ENCODE assay signal across 8 mouse cellular contexts in the genomic region with DNA sequence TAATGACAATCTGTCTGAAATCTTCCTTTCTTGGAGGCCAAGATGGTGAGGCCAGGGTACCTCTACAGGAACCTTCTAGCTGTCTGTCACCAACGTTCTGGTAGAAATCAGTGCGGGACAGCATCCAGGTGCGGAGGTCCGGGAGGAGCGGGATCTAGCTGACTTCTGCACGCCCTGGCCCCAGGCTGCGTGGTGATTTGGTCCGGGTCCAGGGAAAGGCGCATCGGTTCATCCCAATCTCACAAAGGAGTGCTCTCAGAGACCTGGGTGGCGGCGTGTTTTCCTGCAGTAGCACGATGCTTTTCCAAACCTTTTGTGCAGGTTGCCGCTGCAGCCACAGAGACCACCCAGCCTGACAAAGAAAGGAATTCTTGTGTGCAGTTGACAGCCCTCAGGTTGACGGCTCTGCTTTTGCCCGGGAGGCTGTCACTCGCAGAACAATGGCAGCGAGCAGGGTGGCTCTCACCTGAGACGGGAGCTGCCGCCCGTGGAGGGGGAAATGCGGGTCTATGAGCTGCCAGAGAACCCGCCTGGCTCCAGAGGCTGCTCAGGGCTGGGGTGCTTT. TPM values are rescaled to one million over a fixed set of nuclear protein-coding genes. Genes with fewer than 3 reads are reported as not detected.
DNase-seq lines count a peak whose midpoint lies in the region; ATAC-seq and TF ChIP-seq lines count a peak whose summit lies in the region.

No protein-coding gene starts in this region.

- H3K4me3 ChIP-seq in testis, adult 2 months (ENCODE audit: control insufficient read depth, low read depth, low read length), result peak overlapping the region; percentile 24
- H3K4me3 ChIP-seq in intestine, embryonic 15.5 days (replicated peaks), result peak overlapping the region; percentile 24; the same call in 1 of the 2 replicates
- peak overlapping the region; percentile 14; the same call in 1 of the 2 replicates for H3K4me3 ChIP-seq in olfactory bulb, adult 2 months (ENCODE audit: insufficient read depth, low read depth, low read length)

- intact Hi-C loops in gastrocnemius, postnatal 14 days (cut with DNase I; ENCODE audit: low total_unique reads), result loop anchor here (10.0 kb wide), 1 partner anchor 142 kb away; the partner anchor contains the start of gene Foxe1

- no peaks in the 10 kb centered on the region for H3K9me3 ChIP-seq in intestine, embryonic 15.5 days

- no peak for TF ChIP-seq CTCF in testis, adult 2 months (IDR thresholded peaks at IDR 0.05; ENCODE audit: control insufficient read depth, insufficient read depth, insufficient replicate concordance, low read depth, low read length)
- no peak for TF ChIP-seq CTCF in olfactory bulb, adult 2 months (IDR thresholded peaks at IDR 0.05; ENCODE audit: insufficient read depth, low read depth, low read length)

- H3K27me3 ChIP-seq in testis, adult 2 months (ENCODE audit: control insufficient read depth, insufficient read depth, low read length), result no peaks in the 10 kb centered on the region
- peaks cover 5% of the 10 kb centered on the region; the same call in 1 of the 2 replicates for H3K27me3 ChIP-seq in intestine, embryonic 15.5 days (replicated peaks)

- ATAC-seq in intestine, embryonic 15.5 days, result peak; percentile 43; the same call in 1 of the 2 replicates

- WGBS in intestine, embryonic 15.5 days, result 12% methylated on average over 23 of the region's 23 CpGs
- 6% methylated on average over 23 of the region's 23 CpGs for WGBS in olfactory bulb, adult 2 months

- peaks cover 2% of the 10 kb centered on the region; the same call in 1 of the 2 replicates for H3K4me1 ChIP-seq in testis, adult 2 months (ENCODE audit: control insufficient read depth, insufficient read depth, low read length)
- peaks cover 7% of the 10 kb centered on the region for H3K4me1 ChIP-seq in intestine, embryonic 15.5 days (replicated peaks)
- peaks cover 5% of the 10 kb centered on the region for H3K4me1 ChIP-seq in olfactory bulb, adult 2 months (ENCODE audit: control insufficient read depth, insufficient read depth, low read length)

- H3K9ac ChIP-seq in intestine, embryonic 15.5 days, result peak overlapping the region; percentile 20; the same call in 1 of the 2 replicates

- peak; percentile 9 for DNase-seq in gastrocnemius, postnatal 14 days
- no peak for DNase-seq in gastrocnemius, postnatal 4 days (ENCODE audit: low spot score in 2 of 2)
- no peak for DNase-seq in testis, postnatal 14 days (ENCODE audit: low spot score)
- no peak for DNase-seq in urinary bladder, postnatal 25 days (ENCODE audit: low spot score)
- no peak for DNase-seq in c-Kit-positive CD71-positive TER-119-positive erythroid progenitor cells, embryonic 14.5 days (ENCODE audit: low spot score)

- H3K36me3 ChIP-seq in testis, adult 2 months (ENCODE audit: control insufficient read depth, insufficient read depth, low read length), result no peaks in the 10 kb centered on the region
- no peaks in the 10 kb centered on the region for H3K36me3 ChIP-seq in intestine, embryonic 15.5 days

- TF ChIP-seq POLR2A in testis, adult 2 months (IDR thresholded peaks at IDR 0.05; ENCODE audit: control insufficient read depth, low read depth, low read length), result no peak
- no peak for TF ChIP-seq POLR2A in olfactory bulb, adult 2 months (IDR thresholded peaks at IDR 0.05; ENCODE audit: insufficient read depth, low read depth, low read length)

- H3K4me2 ChIP-seq in intestine, embryonic 15.5 days (replicated peaks), result peak overlapping the region; percentile 62

- H3K27ac ChIP-seq in testis, adult 2 months (ENCODE audit: control insufficient read depth, insufficient read depth, low read depth, low read length), result no peak overlapping the region
- H3K27ac ChIP-seq in intestine, embryonic 15.5 days, result no peak overlapping the region
- H3K27ac ChIP-seq in olfactory bulb, adult 2 months (ENCODE audit: insufficient read depth, low read depth, low read length), result no peak overlapping the region

RNA-seq across cellular contexts. Expression of gene Xpa, which starts 6.5 kb away (rescaled TPM):
- total RNA-seq in gastrocnemius, postnatal 14 days (2021), result 1 to 10 TPM; 7.5 to 7.8 TPM
- 10 to 100 TPM; 11.1 to 11.6 TPM for total RNA-seq in gastrocnemius, postnatal 4 days (2021)
- 6.2 and 7.2 TPM in 2 replicates for polyA plus RNA-seq in testis, adult 2 months (2012; rRNA removed)
- 18.3 and 18.4 TPM in 2 replicates for polyA plus RNA-seq in intestine, embryonic 15.5 days (2015; fragmentation: Nextera tagmentation; extraction: Ambion mirVana)
- polyA plus RNA-seq in olfactory bulb, adult 2 months (2012; ENCODE audit: insufficient read depth, insufficient read length, low replicate concordance, missing spikeins), result not detected in 2 replicates
